Mouse (Mus musculus): ENCODE data around the gene Cmtr1.
"Not testable (repeated sequence)": the region's sequence is repeated elsewhere in the genome, so short reads cannot be mapped to it uniquely, and the experiment has no call there.

Gene Cmtr1

DNA sequence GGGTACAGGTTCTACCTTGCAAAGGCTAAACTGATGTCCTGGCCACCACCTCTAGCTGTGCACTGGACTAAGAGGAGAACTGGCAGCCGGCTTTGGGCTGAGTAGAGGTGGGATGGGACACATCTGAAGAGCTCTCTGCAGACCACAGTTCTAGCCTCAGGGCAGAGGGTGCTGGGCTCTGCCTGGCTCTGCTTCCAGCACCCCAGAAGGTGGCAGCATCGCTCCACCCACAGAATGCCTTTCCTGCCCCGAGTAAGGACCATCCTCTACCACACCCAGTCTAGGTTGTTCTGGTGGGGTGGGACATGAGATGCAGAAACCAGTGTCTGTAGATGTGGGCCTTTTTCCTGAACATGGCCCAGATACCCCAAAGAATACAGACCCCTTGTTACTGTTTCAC is 44.4 kb downstream of the Cmtr1 start:
- peak; percentile 73 for DNase-seq (ENCODE audit: low read depth, low spot score)

DNA sequence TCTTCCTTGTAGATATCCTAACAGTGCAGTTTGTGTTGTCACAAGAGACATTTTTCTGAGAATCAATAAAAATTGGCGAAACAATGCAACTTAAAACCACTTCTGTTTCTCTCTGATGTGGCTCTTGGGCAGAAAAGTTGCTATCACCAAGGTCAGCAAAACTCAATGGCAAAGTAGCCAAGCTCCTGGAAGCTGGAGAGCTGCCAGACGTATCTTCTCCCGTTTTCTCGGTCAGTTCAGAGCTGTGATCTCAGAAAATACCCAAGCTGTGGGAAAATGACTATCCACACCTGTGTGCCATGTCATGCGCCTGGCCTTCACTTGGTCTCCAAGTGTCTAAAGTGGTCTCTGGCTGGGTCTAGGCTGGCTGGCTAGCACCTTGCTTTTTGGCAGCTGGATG is 45.5 kb downstream of the Cmtr1 start:
- no peak for DNase-seq (ENCODE audit: low read depth, low spot score)

DNA sequence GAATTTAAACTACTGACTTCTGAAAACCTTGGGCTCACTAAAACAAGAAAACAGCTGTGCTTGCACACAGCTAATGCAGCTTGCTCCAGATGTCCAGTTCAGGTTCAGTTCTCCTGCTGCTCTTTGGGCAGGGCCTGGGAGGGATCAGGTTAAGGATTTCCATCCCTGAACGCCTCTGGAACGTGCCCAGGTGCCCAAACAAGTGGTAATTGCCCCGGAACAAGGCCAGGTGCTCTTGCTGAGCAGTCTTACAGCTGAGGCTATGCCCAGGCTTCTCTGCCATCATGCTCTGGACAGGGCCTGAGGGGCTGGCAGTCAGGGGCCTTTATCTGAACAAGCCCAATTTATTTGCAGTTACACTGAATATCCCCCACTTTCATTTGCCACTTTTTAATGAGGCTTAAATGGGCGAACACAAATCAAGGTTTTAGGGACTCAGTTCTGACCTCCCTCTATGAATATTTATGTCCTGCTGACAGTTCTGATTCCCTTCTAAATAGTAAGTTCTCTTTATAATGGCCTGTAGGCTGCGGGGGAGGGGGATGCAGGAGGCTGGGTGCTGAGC is 46.7 kb downstream of the Cmtr1 start:
- DNase-seq (ENCODE audit: low read depth, low spot score) = no peak

DNA sequence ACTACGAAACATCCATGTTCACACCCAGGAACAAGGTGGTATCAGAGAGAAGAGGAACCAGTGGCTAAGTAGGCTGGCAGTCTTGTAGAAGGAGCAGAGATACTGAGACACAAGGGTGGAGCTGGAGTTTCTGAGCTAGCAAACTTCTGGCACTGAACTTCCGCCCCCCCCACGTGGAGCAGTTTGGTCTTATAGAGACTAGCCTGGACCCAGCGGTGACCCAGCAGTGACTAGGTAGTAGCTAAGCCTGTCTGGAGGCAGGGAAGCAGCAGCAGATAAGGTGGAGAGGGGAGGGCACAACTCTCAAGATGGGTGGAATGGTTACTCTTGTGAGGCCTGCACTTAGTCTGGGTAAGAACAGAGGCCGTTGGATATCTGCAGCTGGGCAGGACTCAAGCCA is 48.4 kb downstream of the Cmtr1 start:
- no peak for DNase-seq (ENCODE audit: low read depth, low spot score)

DNA sequence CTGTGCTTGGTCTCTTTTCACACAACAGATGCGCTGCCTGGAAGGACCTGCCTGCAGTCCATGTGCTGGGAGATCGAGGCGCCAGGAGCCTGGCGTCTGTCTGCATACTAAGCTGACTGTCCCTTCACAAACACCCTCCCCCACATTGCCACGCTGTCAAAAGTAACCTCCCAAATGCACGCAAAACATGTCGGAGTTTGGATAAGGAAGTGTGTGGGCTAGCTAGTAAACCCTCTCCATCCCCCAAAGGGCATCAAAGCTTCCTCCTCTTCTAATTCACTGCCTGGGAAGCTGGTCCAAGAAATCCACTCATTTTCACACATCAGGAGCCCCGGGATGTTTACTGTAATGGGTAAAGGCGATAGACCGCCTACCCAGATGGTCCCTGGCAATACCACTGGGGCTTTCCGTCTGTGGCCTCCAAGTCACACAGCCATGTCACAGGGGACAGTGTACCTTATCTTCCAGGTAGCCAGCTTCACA is 50.2 kb downstream of the Cmtr1 start:
- DNase-seq (ENCODE audit: low read depth, low spot score) = peak; percentile 78

DNA sequence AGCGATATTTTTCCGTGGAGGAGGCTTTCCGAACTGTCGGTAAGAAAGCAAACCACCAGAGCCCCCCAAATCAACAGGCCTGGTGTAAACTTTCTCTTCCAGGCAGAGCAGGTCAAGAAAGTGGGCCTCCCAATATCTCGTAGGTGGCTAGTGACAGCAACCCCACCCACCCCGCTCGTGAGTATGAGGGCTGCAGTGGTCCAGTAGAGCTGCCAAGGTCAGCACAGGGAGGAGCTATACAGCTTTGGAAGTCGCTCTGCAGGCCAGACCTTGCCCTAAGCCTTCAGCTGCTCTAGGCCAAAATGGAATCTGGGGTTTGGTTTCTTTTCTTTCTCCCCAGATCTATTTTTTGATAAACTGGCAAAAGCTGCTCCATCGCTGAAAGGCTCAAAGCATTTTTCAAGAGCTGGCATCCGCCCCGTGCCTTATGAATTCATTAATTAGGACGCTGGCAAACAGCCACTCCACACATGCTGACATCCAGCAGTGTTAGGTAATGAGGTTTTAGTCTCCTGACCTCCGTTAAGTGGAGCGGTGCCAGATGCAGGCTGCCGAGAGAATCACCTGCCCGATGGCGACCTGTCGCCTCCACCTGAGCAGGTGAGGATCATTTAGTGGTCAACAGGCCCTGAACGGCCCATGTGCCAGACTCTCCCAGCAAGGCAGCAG is 50.8 kb downstream of the Cmtr1 start:
- DNase-seq (ENCODE audit: low read depth, low spot score) = peak; percentile 92

DNA sequence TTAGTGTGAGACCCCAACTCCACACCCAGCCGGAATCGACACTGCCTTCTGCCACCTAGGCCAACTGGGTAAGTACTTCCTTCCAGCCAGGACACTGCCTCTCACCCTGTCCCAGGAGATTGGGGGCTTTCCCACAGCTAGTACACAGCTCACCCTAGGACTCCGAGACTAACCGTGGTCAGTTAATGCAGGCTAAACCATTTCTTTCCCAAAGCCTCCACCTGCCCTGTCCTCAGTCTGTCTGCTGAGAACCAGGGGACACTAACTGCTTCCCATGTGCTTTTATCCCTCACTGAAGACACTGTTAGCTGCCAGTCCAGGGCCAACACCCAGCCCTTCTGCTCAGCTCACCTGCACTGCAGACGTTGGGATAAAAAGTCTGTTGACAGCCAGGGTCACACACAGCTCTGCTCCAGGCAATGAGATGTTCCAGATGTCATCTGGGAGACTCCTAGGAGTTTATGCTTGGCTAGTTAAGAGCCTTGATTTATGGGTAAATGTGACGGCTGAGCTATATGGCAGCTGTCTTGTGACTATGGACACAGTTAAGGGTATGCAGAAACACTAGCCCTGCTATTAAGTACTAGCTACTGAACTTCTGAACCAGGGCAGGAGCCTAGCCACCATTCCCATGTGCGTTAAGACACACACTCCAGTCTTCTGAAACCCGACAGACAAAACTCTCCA is 51.5 kb downstream of the Cmtr1 start:
- no peak for DNase-seq (ENCODE audit: low read depth, low spot score)

DNA sequence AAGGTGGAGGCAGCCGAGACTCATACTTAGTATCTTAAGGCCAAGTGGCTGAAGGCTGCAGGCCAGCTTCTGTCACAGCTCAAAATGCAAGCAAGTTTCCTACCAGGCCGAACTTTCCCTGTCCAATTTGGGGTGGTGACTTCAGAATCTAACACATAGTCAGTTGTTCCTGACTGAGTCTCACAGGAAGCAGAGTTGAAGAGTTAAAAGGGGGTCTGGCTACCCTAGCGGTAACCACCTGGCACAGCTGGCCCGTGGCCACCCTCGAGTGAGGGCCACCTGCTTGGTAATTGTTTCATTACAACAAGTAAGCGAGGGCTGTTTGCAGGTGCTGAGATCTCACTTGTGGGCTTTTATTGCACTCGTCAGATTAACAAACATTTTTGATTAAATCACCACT is 52.2 kb downstream of the Cmtr1 start:
- DNase-seq (ENCODE audit: low read depth, low spot score) = no peak

DNA sequence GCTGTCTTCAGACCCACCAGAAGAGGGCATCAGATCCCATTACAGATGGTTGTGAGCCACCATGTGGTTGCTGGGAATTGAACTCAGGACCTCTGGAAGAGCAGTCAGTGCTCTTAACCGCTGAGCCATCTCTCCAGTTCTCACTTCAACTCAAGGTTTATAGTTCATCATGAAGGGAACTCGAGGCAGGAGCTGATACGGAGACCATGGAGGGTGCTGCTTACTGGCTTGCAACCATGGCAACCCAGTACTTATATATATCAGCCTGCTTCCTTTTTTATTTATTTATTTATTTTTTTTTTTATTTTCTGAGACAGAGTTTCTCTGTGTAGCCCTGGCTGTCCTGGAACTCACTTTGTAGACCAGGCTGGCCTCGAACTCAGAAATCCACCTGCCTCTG is 53.3 kb downstream of the Cmtr1 start:
- not testable (repeated sequence) for DNase-seq (ENCODE audit: low read depth, low spot score)

DNA sequence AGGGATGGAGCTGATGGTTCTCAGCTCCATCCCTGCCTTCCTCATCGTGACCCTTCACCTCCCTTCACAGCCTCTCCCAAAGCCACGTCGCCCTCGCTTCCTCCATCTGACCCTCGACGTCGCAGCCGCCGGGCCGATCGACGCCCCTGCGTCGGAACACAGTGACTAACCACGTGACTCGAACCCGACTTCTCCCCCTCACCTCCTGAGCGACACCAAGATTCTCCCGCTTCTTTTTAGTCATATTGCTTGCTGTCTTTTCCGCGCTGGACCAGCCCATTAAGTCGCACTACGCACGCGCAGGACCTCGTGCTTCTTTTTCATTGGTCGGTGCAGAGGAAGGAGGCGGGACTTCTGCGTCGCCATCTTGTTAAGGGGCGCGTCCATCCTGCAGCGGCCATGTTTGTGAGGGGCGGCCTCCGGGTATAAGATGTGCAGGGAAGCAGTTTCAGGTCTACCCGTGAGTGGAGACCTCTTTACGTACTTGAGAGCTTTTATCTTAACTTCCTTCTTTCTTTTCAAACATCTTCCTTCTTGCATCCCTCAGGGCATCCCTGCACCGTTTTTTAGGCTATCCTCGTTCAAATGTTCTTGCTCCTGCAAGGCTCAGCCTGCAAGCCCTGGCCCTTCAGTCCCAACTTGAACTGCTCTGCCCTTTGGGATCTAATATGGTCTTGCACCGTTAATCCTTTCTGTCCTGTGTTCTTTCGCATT is 56.5 kb downstream of the Cmtr1 start, which contains the start of gene Ccdc167:
Gene Ccdc167, minus strand, starts transcription at position 313 of the 714 bp plus-strand sequence.
- DNase-seq (ENCODE audit: low read depth, low spot score) = peak; percentile 98

DNA sequence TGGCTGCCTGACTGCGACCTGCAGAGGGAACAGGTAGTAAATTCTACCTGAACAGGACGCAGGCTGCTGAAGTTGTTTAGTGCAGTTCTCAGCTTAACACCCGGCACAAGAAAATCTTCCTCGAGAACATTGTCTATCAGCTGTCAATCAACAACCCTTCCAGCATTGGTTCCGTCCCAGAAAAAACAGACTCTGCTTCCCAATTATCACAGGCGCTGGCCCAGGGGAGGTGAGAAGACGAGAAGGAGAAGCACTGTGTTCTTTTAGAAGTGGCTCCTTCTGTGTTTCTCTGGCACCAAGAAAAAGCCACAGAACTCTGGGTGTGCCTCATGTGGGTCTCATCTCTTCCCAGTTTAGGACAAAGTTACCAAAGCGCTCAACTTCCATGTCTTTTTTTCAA is 58.3 kb downstream of the Cmtr1 start:
- peak; percentile 49 for DNase-seq (ENCODE audit: low read depth, low spot score)

DNA sequence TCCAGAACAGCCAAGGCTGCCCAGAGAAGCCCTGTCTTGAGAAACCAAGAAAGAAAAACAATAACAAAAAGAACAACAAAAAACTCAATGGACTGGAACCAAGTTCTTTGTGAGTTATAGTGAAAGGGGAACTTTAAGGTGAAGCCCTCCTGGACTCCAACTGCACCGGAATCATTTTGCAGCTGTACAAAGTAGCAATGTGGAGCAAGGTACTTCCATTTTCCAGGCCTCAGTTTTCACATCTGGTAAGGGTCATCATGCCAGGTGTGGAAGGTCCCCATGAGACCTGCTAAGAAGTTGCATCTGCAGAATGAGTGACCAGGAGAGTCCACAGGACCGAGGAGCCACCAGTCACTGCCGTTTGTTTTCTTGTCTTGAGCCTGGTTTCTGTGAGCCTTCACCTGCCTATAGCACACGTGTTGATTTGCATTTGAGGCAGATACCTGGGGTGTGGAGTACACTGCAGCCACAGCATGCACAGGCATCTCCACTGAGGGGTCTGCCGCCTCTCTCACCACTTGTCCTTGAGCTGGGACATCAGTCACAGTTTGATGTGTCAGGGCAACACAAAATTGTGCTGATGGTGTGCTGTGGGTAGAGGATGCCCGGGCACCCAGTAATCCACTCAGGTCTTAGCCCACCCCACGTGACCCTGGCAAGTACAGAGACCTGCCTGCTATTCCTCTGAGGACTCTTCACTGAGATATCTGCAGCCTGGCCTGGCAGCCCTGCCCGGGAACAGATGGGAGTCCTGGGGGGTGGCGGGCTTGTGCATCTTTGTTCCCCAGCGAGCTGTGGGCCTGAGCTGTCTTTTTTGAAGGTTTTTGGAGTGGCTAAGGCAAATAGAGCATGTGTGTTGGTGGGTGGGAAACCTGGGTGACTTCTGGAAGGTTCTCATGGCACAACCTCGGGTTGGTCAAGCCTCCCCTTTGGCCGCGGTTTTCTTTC is 59.5 kb downstream of the Cmtr1 start:
- peak; percentile 85 for DNase-seq (ENCODE audit: low read depth, low spot score)

DNA sequence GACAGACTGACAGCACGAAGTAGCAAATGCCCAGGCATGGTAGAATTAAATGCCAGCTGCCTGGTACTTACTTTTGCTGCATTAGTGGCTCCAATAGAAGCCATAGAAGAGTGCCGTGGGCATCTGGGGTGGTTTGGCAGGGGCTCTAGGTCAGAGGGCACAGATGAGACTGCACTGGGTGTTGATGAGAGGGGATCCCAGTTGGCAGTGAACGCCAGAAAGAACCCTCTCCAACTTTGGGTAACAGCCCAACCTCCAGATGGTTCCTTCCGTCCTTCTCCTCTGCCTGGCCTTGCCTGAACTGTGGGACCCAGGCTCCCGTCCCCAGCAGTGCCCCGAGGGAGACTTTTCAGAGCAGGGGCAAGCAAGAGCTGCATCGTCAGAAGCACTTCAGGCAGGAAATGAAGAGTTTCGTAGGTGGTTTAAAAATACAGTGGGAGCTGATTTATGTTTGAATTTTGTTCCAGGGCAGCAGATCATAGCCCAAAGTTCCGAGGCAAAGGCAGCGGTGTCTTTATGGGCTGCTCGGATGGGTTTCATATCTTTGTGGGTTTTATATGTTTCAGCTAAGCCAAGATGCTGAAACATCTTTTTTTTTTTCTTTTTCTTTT is 60.5 kb downstream of the Cmtr1 start:
- no peak for DNase-seq (ENCODE audit: low read depth, low spot score)

DNA sequence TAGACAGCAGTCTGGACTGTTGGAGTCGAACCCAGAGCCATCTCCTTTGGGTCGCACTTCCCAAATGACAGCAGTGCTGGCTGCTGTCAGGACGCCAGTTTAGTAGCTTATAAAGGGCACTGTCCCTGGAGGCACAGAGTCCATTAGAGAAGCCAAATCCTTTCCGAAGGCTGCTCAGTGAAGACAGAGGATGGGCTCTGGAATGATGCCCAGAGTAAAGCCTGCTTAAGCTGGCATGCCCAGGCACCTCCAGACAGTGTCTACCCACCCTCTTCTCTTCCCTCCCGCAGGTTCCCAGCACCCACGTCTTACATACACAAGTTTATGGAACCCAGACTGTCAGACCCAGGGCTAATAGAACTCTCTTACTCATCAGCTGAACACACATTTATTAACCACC is 64.2 kb downstream of the Cmtr1 start:
- DNase-seq (ENCODE audit: low read depth, low spot score) = peak; percentile 70

DNA sequence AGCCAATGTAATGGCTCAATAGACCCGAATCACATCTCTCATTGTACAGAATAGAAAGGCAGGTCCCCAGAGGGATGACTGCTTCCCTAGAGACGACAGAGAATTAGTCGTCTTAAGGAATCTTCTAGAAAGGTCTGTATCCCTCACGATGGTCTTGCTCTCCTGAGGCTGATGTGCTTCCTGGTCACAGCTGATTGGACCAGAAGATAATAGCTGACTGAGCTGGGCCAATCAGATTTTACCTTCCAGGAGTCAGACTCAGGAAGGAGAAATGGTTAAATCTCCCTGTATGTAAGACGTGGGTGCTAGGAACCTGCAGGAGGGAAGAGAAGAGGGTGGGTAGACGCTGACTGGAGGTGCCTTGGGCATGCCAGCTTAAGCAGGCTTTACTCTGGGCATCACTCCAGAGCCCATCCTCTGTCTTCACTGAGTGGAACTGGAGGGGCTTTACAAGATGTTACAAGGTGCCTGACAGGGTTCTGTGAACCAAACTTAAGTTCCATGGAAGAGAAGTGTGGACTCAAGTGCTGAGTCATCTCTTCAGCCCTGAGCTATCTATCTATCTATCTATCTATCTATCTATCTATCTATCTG is 64.7 kb downstream of the Cmtr1 start:
- DNase-seq (ENCODE audit: low read depth, low spot score) = no peak

DNA sequence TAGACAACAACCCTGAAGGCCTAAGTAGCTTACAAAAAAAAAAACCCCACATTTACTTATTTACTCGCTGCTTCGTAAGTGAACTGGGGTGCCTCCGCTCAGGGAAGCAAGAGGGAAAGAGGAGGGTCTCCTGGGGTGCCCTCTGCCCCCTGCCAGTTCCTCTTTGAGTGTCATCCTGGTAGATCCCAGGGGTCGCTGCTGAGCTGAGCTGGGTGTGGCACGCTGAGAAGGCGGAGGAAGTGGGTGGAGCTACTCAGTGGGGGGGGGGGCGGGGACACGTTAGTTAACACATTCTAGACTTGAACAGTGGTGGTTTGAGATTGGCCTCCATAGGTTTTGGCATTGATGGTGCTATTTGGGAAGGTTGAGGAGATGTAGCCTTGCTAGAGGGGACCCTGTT is 67.7 kb downstream of the Cmtr1 start:
- no peak for DNase-seq (ENCODE audit: low read depth, low spot score)

DNA sequence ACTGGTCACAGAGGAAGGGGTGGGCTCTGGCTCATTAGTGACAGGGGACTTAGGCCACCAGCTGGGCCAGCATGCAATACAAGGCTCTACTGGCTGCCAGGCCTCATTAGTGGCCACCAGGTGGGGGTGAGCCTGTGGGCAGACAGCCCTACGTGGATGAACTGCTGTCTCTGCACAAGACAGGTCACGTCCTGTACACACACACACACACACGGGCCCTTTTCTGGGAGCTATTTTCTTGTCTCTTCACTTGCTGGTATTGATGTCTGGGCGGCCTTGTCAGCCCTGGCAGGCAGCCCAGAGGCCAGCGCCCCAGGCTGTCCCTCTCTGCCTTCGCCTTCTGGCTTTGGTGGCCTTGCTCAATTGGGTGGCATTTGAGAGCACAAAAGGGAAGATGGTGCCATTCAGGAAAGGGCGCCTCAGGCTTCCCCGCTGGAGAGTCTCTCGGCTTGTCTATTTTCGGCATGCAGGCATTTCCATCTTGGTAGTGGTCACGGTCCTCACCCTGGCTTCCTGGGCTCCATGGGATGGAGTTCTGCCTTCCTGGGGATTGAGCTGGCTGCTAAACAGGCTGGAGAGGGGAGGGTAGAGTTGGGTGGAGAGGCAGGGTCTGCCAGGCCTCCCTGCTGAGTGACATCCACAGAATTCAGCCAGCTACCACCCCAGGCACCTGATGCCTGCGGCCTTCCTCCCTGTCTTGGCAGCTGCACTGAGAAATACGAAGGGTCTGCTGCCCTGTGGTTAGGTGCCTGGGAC is 70.3 kb downstream of the Cmtr1 start:
- DNase-seq (ENCODE audit: low read depth, low spot score) = peak; percentile 72

DNA sequence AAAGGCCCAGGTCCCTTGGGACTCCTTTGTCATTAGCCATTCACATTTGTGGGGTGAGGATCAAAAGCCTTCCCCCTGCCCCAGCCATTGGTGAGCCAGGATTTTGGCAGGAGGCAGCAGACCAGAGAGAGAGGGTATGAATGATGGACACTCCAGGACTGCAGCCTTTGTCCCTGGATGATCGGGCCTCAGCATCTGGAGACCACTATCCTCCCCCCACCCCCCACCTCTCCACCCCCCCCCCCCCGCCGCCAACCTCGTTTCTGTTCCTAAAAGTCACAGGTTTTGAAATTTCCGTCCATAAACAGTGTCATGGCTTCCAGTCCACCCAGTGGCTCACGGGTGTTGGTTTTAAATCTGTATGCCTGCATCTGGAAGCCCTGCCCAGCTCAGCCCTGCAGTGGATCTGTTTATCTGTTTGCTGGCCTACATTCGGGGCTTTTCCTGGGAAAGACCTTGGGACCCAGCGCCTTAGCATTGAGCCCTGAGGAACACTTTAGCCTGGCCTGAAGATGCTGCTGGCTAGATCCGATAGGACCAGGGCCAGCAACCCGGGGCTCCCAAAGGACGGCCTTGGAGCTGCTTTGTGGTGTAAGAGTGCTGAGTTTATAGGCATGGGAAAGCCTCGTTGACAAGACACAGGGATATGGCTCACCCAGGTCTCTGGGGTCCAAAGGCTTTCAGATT is 71.0 kb downstream of the Cmtr1 start:
- no peak for DNase-seq (ENCODE audit: low read depth, low spot score)

DNA sequence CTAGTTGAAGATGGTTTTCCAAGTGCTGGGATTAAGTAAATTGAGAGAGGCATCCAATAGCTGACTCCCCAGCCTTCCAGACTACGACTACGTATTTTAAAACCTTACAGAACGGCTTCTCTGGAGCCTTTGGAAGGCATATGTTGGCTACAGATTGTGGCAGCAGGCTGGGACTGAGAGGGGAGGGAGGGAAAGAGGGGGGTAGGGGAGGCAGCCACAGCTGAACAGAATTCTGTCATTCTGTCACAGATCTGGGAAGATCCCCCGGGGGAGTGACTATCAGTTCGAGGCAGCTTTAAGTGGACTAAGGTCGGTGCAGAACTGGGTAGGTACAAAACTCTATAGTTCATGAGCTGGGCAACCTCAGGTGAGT is 71.5 kb downstream of the Cmtr1 start:
- peak; percentile 83 for DNase-seq (ENCODE audit: low read depth, low spot score)

Measured in brain, adult 2 months (tissue).